Mouse (Mus musculus) monocyte, adult 2 months (primary cell): ENCODE results near the gene Zfand3.

Experiments
- DNase-seq, 2 experiments: peaks; one replicate each; pipeline ENCODE4 v3.0.0; 2022; ENCODE audit warnings: low spot score in 2 of 2, low read depth in 1 of 2

Zfand3 gene

DNA sequence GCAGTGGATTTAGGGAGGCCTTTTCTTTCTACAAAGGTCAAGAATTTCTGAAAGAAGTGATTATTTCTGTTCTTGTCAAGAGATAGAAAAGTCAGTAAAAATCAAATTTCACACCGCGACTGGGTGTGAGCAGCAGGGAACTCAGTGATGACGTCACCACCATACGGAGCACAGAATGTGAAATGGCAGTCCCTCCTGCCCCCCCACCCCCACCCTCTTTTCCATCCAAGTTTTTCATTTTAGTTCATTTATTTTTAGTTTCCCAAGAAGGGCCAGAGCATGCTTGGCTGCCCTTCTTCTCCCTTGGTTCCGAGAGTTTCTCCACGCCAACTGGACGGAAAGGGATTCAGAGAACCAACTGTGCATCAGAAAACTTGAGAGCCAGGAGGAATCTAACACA is 6.8 kb upstream of the Zfand3 start:
- no peak for DNase-seq

DNA sequence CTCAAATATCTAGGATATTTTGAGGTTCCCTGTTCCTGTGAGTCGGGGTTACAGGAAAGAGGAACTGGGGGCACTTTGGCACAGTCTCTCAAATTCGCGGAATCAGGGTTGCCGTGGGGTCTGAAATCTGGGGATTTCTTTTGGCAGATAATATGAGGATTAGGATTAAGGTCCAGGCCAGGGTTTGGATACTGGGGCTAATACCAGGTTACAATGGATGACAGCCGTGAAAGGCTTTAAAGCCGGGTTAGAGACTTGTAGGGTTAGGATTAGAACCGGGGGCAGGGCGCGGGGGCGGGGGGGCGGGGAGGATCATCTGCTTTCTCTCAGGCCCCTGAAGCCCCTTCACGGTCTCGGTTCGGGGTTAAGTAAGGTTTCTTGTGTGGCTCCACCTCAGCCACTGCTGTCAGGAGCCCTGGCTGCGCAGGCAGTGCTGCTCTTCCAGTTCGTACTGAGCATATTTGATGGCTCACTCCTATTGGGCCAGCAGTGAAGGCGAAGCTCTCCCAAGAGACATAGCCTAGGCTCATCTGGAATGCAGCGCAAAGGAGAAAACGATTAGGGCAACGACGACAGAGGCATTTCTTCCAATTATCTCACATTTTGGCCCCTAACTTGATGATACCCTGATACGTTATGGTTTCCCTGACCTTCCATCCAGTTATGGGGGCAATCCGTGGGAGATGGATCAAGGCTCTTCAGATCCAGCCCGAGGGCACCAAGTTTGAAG is 5.8 kb upstream of the Zfand3 start:
- DNase-seq = no peak

DNA sequence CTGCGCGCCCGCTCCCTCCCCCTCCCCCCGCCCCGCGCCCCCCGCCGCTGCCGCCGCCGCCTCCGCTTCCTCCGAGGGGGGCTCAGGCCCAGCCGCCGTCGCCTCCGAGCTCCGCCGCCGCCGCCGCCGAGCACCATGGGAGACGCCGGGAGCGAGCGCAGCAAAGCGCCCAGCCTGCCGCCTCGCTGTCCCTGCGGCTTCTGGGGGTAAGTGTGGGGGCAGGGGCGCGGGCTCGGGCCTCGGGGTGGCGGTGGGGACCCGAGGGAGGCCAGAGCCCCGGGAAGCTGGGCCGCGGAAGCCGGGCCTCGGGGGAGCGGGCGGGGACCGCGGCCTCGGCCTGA is 540 bp downstream of the Zfand3 start:
- no peak for DNase-seq

DNA sequence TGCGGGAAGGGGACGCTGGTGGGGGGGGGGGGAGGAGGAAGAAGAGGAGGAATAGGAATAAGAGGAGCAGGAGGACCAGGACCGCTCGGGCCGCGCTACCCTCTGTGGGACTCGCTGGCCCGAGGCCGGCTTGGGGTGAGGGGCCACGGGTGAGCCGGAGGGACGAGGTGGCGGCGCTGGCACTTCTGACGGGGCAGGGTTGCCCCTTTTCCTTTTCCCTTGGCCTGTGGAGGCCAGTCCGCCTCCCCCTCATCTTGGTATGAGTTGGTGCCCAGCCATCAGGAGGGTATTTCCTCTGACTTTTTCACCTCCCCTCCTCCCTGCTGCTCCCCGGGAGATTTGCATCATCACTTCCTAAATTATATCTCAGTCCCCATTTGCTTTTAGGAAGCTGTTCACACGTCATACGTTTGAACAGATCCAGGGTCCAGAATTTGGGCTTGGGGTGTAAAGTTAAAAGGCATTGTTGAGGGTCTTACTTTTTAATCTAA is 963 bp downstream of the Zfand3 start:
- peak; percentile 34 to 67 for DNase-seq

DNA sequence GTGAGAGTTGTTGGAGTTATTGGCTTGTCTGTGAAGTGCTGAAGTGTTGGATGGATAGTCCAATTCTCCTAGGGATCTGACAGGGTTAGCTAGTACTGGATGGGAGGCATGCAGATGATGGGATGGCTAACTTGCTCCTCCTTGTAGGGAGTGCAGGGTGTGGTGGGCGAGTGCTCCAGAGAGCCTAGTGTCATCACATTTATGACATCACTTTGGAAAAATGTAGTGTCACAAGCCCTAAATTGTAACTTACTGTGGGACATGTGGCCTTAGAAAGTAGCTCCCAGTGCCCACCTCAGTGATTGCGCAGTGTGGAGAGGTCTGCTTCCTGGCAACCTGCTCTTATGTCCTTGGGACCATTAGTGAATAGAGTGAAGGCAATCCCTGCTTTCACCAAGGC is 2.3 kb downstream of the Zfand3 start:
- no peak for DNase-seq

DNA sequence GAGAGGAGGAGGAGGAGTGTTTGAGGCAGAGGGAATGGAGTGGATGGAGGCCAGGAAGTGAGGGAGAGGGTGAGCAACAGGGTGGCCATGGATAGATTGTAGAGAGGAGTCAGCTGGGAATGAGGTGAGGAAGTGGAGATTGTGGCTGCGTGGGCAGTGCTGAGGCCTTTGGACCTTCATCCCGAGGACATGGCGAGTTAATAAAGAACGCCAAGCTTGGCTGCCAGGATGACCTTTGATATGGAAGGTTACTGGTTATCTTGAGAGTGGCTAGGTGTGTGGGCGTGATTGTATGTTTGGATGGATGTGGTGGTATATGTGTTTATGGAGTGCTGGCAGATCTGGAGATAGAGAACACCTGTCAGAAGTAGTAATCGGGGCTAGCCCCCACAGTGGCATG is 3.4 kb downstream of the Zfand3 start:
- DNase-seq = no peak

DNA sequence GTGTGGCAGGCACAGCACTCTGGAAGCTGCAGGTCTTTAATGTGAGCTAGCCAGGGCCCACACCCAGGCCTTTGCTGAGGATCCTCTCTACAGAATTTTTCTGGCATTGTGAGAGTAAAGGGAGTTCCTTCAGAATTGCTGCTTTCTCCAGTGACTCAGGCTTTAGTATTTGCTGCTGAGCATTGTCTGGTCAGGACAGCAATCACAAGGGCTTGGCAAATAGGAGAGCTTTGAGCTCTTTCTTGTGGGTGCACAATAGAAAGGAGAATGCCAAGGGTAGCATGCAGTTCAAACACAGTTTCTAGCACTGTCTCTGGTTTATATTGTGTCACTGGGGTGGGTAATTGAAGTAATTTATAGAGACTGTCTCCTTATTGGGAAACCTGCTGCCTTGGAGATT is 3.9 kb downstream of the Zfand3 start:
- DNase-seq = no peak

DNA sequence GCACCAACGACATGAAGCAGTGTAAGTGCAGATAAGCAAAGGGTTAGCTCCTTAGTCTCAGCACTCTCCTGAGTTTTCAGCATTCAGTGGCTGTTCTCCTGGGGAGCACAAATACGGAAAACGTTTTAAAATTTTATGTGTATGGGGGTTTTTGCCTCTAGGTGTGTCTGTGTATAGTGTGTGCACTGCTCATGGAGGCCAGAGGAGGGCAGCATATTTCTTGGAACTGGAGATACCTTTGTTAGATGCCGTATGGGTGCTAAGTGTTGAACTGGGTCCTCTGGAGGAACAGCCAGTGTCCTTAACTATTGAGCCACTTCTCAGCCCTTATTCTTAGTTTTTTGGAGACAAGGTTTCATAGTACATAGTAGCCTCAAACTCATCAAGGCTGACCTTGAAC is 10.1 kb downstream of the Zfand3 start:
- DNase-seq = no peak

DNA sequence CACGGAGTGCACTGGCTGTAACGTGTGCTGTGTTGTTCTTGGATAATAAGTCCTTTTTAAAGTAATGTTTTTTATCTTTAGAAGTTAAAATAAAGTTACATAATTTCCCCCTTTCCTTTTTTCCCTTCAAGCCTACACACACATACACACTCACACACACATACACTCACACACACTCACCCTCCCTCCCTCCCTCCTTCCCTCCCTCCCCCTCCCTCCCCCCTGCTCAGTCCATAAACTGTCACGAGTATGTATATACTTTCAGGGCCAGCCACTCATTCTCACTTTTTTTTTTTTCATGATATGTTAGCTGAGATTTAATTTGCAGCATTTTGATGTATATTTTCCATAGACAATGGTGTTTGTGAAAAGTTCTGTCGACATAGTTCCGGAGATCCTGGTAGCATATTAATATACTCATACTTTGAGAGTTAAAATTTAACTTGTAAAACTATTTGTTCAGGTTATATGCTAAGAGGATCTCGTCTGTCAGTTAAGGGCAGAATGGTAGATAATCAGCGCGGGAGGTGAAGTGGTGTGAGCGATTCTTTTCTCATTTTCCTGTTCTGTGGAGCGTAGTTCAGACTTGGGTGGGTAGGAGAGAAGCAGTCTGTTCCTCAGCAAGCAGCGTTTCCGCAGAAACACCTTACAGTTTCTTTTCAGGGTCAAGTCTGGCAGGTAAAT is 14.5 kb downstream of the Zfand3 start:
- no peak for DNase-seq

DNA sequence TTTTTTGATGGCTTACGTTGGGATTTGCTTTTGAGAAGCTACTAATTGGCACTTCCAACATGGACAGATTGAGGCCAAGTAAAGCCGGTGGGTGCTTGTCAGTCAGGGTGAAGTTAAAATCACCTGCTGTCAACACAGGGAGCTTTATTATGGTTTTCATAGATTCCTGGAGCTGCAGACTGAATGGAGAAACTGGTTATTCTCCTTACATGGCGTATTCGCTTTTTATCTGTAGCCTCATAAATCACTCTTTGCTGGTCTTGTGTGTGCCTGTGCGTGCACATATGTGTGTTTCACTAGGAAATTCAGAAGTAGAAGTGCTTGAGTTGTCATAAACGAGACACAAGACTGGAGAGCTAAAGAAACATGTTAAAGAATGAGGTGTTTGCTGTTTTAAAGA is 15.4 kb downstream of the Zfand3 start:
- DNase-seq = no peak

DNA sequence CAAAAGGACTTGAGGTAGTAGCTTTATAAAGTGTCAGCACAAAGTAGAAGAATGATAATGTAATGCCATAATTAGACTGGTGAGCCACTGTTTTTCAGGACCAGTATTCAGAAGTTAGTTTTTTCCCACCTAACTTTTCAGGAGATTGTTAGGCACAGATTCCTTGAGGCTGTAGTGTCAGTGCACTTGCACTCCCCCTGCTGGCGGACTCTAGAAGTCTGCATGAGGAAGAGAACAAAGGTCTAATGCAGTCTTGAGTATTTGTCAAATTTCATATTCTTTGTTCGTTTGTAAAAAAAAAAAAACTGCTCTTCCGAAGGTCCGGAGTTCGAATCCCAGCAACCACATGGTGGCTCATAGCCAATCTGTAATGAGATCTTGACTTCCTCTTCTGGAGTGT is 20.1 kb downstream of the Zfand3 start:
- peak in 1 of 2 experiments; percentile 25 for DNase-seq

DNA sequence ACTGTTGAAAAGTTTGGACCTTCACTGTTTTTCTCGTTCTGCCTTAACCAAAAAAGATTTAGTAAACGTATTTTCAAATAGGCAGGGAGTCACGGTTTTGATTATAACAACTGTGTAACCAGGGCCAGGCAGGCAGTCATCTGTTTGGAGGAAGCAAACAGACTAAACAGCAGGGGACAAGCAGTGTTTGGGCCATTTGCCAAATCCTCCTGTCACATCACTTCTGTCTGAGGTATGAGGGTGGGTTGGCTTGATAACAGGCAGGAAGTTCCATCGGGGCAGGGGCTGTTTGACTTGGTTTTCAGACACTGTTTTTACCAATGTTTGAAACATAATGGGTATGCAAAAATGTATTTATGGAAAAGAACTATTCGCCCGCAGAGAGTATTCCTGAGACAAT is 22.1 kb downstream of the Zfand3 start:
- no peak for DNase-seq

DNA sequence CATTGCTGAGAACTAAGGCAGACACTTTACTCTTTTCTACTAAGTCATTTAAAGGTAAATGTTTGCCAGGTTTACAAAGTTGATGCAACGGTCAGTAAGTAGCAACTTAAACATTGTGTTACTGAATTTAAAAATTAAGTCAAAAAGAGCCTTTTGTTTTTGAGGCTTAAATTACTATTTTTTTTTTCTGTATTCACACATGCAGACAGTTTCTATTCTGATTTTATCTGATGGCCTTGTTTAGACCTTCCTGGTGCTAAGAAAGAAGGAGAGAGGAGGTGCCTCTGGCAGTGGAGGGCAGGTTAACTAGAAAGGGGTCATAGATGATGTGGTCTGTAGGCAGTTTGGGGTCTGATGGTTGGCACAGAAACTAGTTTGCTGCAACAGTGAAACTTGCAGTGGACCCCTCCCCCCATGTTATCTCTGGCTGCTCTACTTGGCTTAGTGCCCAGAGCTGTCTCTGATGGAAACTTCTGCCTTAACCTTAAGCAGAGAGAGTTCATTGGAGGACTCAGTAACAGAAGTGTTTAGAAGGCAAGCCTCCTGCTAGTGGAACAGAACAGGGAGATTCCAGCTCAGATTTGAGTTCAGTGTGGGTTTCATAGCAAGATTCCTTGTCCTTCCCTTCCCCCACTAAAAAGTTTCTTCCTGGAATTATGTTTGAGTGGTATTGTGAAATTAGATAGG is 23.0 kb downstream of the Zfand3 start:
- no peak for DNase-seq

DNA sequence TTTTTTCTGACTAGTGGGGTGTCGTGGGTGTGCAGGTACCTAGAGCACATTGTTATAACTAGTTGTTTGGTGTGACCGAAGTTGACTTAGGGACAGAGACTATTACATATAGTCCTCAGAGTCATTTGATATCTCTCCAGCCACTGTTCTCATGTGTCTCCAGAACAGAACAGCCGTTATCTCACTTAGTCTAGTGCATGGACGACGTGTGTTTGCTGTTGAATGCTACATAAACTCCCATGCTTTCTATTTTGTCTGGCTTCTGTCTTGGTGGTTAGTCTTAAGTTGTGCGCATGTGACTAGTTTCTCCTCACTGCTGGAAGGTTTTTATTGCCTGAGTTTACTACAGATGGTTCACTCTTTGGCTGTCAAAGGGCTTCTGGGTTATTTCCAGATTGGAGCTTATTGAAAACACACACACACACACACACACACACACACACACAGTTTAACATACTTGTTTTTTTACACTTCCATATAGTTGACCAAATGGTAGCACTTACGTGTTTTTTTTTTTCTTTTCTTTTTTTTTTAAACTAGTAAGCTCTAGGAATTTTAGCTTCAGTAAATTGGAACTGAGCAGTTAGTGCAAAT is 25.2 kb downstream of the Zfand3 start:
- no peak for DNase-seq

DNA sequence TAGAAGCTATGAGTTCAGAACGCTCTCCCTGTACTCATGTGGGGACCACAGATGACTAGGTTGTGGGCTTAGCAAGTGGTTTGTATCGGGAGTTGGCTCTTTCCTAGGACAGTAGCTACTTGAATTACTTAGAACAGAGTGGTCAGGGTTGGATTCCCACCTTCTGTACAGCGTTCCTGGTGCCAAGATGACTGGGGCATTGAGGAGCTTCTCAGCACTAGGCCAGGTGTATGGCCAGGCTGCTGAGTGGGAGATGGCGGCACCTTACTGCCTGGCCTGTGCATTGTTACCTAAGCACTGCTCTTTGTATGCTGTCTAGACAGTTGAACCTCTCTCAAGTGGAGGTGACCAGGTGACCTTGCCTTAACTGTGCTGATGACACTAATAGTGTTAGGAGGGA is 28.3 kb downstream of the Zfand3 start:
- DNase-seq = no peak

DNA sequence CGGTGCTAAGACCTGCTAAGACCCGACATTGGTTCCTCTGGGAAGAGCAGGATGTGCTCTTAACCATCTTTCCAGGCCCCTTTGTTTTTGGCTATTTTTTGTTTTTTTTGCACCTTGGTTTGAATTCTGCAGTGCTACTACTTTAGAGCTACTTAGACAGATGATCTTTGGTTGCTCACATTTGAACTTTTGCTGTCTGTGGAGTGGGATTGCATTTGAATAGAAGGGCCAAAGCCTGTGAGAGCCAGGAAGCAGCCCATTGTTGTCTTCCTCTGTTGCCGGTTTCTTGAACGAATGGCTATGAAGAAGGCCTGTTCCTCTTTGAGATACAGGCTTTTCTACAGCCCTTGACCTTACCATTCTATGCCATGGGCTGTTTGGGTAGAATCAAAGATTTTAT is 29.5 kb downstream of the Zfand3 start:
- DNase-seq = no peak

DNA sequence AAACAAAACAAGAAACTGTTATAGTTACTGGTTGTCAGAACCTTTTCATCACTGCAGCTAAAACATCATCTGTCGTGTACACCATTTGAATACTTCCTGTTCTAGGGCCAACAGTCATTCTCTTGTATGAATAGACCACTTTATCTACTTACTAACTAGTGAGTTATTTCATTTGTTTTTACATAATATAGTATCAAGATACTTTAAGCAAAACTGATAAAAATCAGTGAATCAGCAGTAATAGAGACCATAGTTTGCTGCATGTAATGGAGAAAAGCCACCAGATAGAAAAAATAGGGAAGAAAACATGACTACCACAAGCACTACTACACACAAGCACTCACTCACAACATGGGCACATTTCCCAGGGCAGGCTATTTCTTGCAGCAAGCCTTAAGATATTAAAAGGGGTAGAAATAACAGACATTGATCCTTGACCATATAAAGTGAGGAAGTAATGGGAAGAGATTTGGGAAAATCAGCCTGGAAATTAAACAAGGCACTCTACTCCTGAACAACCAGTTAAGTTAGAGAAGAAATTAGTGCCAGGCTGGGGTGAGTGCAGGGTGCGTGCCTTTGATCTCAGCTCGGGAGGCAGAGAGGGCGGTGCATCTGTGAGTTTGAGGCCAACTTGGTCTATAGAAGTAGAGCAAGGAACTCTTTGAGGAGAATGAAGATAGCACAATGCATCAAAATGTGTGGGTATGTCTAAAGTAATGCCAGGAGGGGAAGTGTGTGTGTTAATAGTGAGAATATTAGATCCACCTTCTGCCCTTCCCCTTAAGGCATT is 30.9 kb downstream of the Zfand3 start:
- DNase-seq = no peak

DNA sequence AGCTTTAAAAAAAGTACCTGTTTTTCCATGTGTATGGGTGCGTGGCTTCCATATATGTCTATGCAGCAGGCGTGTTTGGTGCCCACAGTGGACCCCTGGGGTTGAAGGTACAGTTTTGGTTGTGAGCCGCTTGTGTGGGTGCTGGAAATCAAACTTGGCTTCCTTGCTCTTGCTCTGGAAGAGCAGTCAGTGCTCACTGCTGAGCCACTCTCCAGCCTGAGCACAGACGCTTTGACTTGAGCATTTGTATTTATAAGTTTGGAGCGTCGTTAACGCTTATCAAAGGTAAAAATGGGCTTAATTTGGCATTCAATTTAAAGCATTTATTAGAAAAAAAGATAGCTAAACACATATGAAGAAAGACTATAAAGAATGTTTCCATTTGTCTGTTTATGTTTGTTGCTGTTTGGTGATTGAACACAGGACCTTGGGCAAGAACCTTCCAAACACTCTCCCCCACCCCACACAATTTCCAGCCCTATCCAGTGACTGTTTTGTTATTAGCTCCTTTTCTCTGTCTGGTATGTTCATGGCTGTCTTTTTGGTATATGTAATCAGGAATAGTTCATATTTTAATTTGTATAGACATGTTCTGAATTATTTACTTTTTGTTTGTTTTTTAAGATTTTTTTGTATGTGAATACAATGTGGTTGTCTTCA is 38.8 kb downstream of the Zfand3 start:
- no peak for DNase-seq

DNA sequence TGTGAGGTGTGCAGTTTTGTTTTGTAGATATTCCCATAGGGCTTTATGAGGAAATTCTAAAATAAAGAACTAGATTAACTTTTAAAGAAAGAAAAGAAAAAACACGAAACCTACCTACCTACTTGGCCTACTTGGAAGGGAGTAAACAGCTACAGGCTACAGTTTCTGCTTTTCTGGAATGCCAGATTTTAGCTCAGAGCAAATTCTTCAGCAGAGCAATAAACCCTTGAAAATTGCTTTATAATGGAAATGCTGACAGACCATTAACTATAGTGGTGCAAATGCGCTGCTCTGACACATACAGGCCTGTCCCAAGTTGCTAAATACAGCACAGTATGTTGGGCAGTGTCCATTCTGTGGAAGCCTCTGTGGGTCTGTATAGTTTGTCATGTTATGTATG is 40.6 kb downstream of the Zfand3 start:
- DNase-seq = no peak

DNA sequence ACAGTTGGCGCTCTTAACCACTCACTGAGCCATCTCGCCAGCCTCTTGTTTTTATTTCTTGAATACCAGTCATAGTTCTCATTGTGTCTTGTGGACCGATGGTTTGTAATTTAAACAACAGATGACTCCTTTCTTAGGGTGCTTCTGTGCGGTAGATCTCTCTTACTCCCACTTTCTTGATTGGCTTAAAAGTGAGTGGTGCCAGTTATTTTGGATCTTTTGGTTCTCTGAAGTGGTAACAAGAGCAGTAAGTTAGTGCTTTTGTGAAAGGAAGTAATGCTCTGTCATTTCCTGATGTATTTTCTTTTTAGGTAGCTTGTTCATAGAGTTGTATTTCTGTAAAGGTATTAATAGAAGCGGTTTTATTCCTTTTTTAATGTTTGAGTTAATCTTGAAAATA is 42.1 kb downstream of the Zfand3 start:
- DNase-seq = no peak
